Mouse (Mus musculus) midbrain, embryonic 12.5 days (tissue): ENCODE results near the gene Prkag2. TPM values are rescaled to one million over a fixed set of nuclear protein-coding genes. Genes with fewer than 3 reads are reported as not detected.

ENCODE experiments used
- ATAC-seq: fragments of 200-750 bp; cut with Nextera tagmentation; 2 replicates; pipeline ENCODE4 v1.8.0; 2017; ENCODE audit warnings: low read depth, moderate TSS enrichment, moderate library complexity; ENCODE audit not compliant: low FRiP score
- H3K27ac ChIP-seq: fragments of 300-500 bp; sonication (generic); replicated peaks from 2 replicates; pipeline ENCODE4 v1.5.1; 2016; ENCODE audit warnings: mild to moderate bottlenecking
- H3K27me3 ChIP-seq: fragments of 300-500 bp; sonication (generic); 2 replicates; pipeline ENCODE4 v1.6.1; 2016; ENCODE audit warnings: mild to moderate bottlenecking
- H3K36me3 ChIP-seq: fragments of 300-500 bp; sonication (generic); 2 replicates; pipeline ENCODE4 v1.6.1; 2016
- H3K4me1 ChIP-seq: fragments of 300-500 bp; sonication (generic); 2 replicates; pipeline ENCODE4 v1.6.1; 2016
- H3K4me2 ChIP-seq: fragments of 300-500 bp; sonication (generic); replicated peaks from 2 replicates; pipeline ENCODE4 v1.6.1; 2016; ENCODE audit warnings: mild to moderate bottlenecking, moderate library complexity
- H3K4me3 ChIP-seq: fragments of 300-500 bp; sonication (generic); 2 replicates; pipeline ENCODE4 v1.5.1; 2016; ENCODE audit warnings: mild to moderate bottlenecking
- H3K9ac ChIP-seq: fragments of 300-500 bp; sonication (generic); replicated peaks from 2 replicates; pipeline ENCODE4 v1.6.1; 2016; ENCODE audit warnings: mild to moderate bottlenecking, moderate library complexity
- H3K9me3 ChIP-seq: fragments of 300-500 bp; sonication (generic); 2 replicates; pipeline ENCODE4 v1.6.1; 2016; ENCODE audit warnings: mild to moderate bottlenecking
- WGBS: fragments of 180-500 bp; shearing (Covaris S2); methylation state at CpG from one replicate; pipeline ENCODE4 v1.1.7; 2016; 5-methylcytosine and 5-hydroxymethylcytosine counted together
- polyA plus RNA-seq: library from polyadenylated mRNA; unstranded; fragments of >200 nt; fragmentation: Nextera tagmentation; extraction: Ambion mirVana; gene quantifications from 2 replicates; pipeline ENCODE4 v1.2.1, GENCODE M21; 2016

Prkag2 gene
- polyA plus RNA-seq, 1 experiment from 2014 or later, result 56.2 TPM

DNA sequence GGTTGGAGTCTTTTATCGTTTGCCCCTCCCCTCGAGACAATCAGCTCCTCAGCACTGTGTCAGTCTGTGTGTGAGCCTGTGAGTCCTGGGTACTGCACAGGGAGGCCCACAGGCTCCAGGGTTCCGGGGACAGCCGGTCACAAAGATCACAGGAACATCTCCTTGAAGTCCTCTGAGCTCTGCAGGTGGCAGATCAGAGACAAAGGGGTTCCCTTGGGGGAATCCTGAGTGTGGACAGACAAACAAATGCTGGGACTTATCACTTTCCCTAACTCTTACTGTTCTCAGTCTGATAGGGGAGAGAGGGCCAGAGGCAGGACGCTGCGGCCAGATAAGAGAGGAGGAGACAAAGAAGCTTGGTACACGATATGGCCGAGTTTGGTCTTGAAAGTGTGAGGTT lies 172.7 kb downstream of the Prkag2 start:
- Histone ChIP-seq H3K4me2 (no peak overlapping the region), H3K9me3 (no peaks in the 10 kb centered on the region), H3K27ac (no peak overlapping the region), H3K27me3 (no peaks in the 10 kb centered on the region), H3K4me3 (no peak overlapping the region), H3K4me1 (peaks cover 5% of the 10 kb centered on the region), H3K9ac (no peak overlapping the region), H3K36me3 (no peaks in the 10 kb centered on the region)
- no peak for ATAC-seq
- 10% methylated on average over 8 of the region's 8 CpGs for WGBS

DNA sequence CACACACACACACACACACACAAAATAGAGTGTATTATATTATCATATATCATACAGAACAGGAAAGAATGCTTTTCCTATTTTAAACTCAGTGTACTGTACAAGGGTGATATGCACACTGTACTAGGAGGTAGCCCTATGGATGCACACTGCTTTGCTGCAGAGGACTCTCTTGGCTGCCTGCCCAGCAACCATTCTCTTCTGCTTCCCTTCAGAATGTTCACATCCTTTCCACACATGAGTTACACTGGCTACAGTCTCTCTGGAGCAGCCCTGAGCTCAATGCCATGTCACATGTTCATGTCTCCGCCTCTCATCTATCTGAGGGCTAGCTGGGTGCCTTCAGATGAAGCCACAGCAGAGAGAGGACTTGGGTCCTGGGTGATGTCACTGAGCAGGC lies 181.3 kb downstream of the Prkag2 start:
- 87% methylated on average over 1 of the region's 1 CpGs for WGBS
- no peaks in the 10 kb centered on the region for H3K9me3 ChIP-seq
- ATAC-seq, result no peak
- H3K27me3 ChIP-seq, result no peaks in the 10 kb centered on the region
- H3K27ac ChIP-seq, result no peak overlapping the region
- no peaks in the 10 kb centered on the region for H3K4me1 ChIP-seq
- H3K9ac ChIP-seq, result no peak overlapping the region
- no peak overlapping the region for H3K4me3 ChIP-seq
- no peaks in the 10 kb centered on the region for H3K36me3 ChIP-seq
- H3K4me2 ChIP-seq, result no peak overlapping the region

DNA sequence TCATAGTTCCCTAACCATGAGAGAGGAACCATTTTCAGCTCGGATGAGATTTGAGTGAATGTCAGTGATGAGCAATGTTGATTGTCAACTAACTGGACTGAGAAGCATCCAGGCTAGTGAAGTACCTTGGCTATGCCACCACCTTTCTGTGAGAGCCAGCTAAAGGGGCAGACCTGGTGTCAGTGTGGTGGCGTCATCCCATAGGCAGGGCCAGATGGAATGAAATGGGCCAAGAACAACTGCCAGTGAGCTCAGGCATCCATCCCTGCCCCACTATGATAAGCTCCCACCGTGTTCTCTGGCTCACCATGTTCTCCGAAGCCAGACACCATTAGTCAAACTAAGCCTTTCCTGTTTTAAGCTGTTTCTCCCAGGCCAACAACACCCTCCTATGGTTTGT lies 183.9 kb downstream of the Prkag2 start:
- H3K4me1 ChIP-seq, result no peaks in the 10 kb centered on the region
- H3K36me3 ChIP-seq, result no peaks in the 10 kb centered on the region
- no peak for ATAC-seq
- no peak overlapping the region for H3K4me3 ChIP-seq
- no peak overlapping the region for H3K27ac ChIP-seq
- no peaks in the 10 kb centered on the region for H3K9me3 ChIP-seq
- H3K9ac ChIP-seq, result no peak overlapping the region
- no peaks in the 10 kb centered on the region for H3K27me3 ChIP-seq
- 93% methylated on average over 4 of the region's 4 CpGs for WGBS
- H3K4me2 ChIP-seq, result no peak overlapping the region

DNA sequence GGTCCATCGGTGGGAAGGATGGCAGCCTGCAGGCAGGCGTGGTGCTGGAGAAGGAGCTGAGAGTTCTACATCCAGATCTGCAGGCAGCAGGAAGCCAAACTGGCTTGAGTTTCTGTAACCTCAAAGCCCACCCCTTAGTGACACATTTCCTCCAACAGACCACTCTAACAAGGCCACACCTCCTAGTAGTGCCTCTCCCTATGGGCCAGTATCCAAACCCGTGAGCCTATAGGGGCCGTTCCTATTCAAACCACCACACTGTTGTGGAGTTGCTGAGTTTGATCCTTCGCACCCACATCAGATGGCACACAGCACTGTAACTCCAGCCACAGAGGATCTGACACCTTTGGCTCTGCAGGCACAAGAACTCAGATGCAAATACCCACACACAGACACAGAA lies 185.3 kb downstream of the Prkag2 start:
- Histone ChIP-seq H3K4me3 (no peak overlapping the region), H3K9ac (no peak overlapping the region), H3K27ac (no peak overlapping the region), H3K36me3 (no peaks in the 10 kb centered on the region), H3K9me3 (no peaks in the 10 kb centered on the region), H3K27me3 (no peaks in the 10 kb centered on the region), H3K4me1 (no peaks in the 10 kb centered on the region), H3K4me2 (no peak overlapping the region)
- 85% methylated on average over 5 of the region's 5 CpGs for WGBS
- no peak for ATAC-seq

DNA sequence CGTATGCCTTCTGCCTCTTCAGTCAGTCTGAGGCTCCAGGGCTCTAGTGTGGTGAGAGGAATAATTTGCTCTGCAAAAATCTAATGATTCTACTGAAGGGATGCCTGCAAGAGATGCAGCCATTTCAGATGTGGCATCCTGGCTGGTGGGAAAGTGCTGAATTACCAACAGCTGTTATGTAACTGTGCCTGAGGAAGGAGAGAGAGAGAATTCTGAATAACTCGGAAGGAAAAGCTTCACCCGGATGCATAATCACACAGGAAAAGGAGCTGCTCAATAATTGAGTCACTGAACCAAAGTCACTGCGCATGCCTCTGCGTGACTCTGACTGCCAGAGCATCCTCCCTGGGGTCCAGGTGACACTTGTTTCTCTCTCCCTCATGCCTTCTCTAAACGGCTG lies 186.8 kb downstream of the Prkag2 start:
- Histone ChIP-seq H3K27ac (no peak overlapping the region), H3K9me3 (no peaks in the 10 kb centered on the region), H3K27me3 (no peaks in the 10 kb centered on the region), H3K4me3 (no peak overlapping the region), H3K4me2 (no peak overlapping the region), H3K4me1 (no peaks in the 10 kb centered on the region), H3K9ac (no peak overlapping the region), H3K36me3 (no peaks in the 10 kb centered on the region)
- 81% methylated on average over 6 of the region's 6 CpGs for WGBS
- no peak for ATAC-seq

DNA sequence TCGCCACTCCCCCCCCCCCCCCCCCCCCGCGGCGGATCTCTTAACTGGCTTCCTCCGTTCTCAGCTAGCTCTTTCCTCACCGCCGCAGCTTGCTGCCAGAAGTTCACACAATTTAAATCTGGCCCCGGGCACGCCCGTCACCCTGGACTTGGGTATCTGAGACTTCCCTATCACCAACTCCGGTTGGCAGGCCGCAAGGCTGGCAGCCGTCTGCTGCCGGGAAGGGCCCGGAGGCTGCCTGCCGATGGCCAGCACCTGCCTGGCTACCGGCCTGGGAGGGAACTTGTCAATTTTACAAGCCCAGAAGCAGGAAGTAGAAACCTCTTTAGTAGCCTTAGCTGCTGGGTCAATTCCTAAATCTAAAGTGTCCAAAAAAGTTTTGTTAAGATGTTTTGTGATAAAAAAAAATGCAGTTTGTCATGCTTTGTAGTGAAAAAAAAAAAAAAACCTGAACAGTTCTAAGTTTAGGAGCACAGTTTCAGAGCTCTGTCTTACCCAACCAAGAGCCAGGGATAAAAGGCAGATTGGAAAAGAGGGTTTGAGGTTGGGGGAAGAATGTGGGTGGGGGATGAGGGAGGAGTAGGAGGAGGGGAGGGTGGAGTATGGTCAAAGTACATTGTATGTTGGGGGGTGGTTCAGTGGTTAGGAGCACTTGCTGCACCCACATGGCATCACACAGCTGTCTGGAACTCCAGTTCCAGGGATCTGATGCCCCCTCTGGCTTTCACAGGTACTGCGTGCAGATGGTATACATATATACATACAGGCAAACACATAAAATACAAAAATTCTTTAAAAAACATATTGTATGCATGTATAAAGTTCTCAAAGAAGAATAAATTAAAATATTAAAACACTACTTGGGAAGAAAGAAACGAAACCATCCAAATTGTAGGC lies 191.4 kb downstream of the Prkag2 start:
- peak overlapping the region; percentile 96 for H3K27ac ChIP-seq
- WGBS, result 13% methylated on average over 14 of the region's 19 CpGs
- H3K27me3 ChIP-seq, result no peaks in the 10 kb centered on the region
- H3K4me2 ChIP-seq, result peak overlapping the region; percentile 62
- no peaks in the 10 kb centered on the region for H3K9me3 ChIP-seq
- peak; percentile 5 for ATAC-seq
- peaks cover 11% of the 10 kb centered on the region for H3K4me1 ChIP-seq
- peak overlapping the region; percentile 81 for H3K9ac ChIP-seq
- H3K36me3 ChIP-seq, result no peaks in the 10 kb centered on the region
- peak overlapping the region; percentile 89 for H3K4me3 ChIP-seq

DNA sequence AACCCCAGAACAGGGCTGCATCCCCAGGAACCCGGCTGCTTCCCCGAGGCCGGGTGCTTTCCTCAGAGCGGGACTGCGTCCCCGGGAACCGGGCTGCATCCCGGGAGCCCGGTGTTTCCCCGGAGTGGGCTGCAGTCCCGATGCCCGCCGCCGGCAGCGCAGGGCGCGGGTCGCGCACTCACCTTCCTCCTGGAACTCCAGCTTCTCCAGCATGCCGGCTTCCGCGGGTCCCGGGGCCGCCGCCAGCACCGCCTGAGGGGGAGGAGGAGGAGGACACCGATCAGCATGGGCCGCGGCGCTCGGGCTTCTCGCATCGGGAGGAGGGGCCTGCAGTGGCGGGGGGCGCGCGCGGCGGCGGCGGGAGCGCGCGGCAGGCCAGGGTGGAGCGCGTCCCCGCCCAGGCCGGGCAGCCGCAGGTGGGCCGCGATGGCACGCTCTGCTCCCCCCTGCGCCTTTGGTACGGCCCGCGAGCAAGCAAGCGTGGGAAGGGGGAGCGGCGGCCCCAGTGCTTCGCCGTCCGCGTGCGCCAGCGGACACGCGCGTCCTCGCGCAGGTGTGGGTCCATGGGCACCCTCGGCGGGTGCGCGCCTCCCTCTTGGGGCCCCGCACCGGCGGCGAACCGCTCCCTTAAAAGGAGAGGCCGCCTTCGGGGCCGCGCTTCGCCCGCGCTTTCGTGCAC lies 192.2 kb downstream of the Prkag2 start:
- ATAC-seq, result peak; percentile 95
- WGBS, result under 1% methylated on average over 60 of the region's 87 CpGs
- peaks cover 11% of the 10 kb centered on the region for H3K4me1 ChIP-seq
- peak overlapping the region; percentile 62 for H3K4me2 ChIP-seq
- peak overlapping the region; percentile 89 for H3K4me3 ChIP-seq
- H3K9me3 ChIP-seq, result no peaks in the 10 kb centered on the region
- H3K27me3 ChIP-seq, result no peaks in the 10 kb centered on the region
- peak overlapping the region; percentile 96 for H3K27ac ChIP-seq
- no peaks in the 10 kb centered on the region for H3K36me3 ChIP-seq
- peak overlapping the region; percentile 81 for H3K9ac ChIP-seq

DNA sequence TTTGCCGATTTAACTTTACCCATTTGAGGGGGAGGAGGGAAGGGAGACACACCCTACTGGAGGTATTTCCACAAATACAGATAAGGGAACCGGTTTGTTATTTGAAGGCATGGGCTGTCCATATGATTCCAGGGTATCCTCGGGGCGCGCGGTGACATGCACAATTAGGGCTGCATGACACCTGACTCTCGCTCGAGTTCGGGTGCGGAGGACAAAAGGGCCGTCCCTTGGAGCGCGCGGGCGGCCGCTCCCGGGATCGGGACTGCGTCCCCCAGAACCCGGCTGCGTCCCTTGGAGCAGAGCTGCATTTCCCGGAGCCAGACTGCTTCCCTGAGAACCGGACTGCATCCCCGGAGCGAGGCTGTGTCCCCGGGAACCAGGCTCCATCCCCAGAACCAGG lies 192.7 kb downstream of the Prkag2 start:
- Histone ChIP-seq H3K36me3 (no peaks in the 10 kb centered on the region), H3K9ac (peak overlapping the region; percentile 81), H3K9me3 (no peaks in the 10 kb centered on the region), H3K27ac (peak overlapping the region; percentile 96), H3K4me2 (peak overlapping the region; percentile 62), H3K4me1 (peaks cover 11% of the 10 kb centered on the region), H3K4me3 (peak overlapping the region; percentile 89), H3K27me3 (no peaks in the 10 kb centered on the region)
- no peak; the same call in 1 of the 2 replicates for ATAC-seq
- WGBS, result under 1% methylated on average over 26 of the region's 26 CpGs

DNA sequence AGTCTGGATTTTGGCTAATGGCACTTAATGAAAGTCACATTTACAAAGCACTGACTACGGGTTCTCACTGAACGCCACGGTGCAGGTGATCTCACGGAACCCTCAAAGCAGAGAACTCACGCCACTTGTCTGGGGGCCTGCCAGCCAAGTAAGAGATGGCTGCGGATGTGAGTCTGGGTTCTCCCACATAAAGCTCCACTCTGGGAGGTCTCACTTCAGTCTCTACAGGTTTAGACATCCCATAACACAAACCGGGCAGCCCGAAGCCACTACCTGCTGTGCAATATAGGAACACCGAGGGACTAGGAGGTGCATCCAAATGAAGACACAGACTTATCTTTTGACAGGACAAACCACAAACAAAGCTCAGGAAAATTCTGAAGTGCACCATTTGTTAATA lies 193.6 kb downstream of the Prkag2 start:
- WGBS, result 54% methylated on average over 9 of the region's 9 CpGs
- Histone ChIP-seq H3K27me3 (no peaks in the 10 kb centered on the region), H3K9me3 (no peaks in the 10 kb centered on the region), H3K9ac (peak overlapping the region; percentile 81; the same call in 1 of the 2 replicates), H3K4me2 (peak overlapping the region; percentile 62), H3K27ac (no peak overlapping the region), H3K36me3 (no peaks in the 10 kb centered on the region), H3K4me1 (peaks cover 11% of the 10 kb centered on the region), H3K4me3 (peak overlapping the region; percentile 89)
- no peak for ATAC-seq

DNA sequence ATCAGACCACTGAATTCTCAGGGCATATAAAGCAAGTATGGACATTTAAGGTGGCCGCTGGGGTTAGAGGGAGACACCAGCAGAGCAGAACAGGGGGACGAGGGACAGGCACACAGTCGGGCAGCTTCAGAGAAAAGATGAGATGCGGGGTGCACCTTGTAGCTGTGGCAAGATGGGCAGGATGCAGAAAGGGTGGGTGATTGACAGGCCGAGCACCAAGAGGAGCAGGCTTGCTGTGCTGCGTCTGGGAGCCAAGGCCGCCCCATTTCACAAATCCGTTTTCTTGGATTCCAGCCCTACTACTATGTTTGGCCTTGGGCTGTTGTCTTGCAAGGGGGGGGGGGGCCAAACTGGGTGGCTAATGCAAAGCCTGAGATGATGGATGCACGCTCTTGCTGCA lies 195.5 kb downstream of the Prkag2 start:
- ATAC-seq, result no peak
- no peaks in the 10 kb centered on the region for H3K9me3 ChIP-seq
- no peak overlapping the region for H3K4me3 ChIP-seq
- peaks cover 11% of the 10 kb centered on the region for H3K4me1 ChIP-seq
- H3K4me2 ChIP-seq, result no peak overlapping the region
- H3K27ac ChIP-seq, result no peak overlapping the region
- 85% methylated on average over 9 of the region's 9 CpGs for WGBS
- no peak overlapping the region for H3K9ac ChIP-seq
- H3K27me3 ChIP-seq, result no peaks in the 10 kb centered on the region
- H3K36me3 ChIP-seq, result peaks cover 14% of the 10 kb centered on the region

DNA sequence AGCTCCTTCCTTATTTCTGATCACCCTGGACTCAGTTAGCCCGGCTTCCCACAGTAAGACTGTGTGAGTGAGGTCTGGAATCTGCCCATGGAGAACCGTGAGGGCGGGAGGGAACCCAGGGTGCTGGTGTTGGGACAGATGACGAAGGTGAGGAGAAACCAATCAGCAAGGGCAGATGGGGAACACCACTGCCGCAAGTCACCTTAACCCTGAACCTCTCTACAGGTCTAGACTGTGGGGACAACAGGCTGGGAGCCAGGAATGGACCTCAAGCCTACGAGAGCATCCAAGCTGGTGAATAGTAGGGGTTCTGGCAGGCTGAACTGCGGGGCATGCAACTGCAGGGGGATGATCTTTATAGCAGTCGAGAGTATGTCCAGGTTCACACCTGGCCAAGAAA lies 196.0 kb downstream of the Prkag2 start:
- no peak overlapping the region for H3K27ac ChIP-seq
- no peak for ATAC-seq
- no peaks in the 10 kb centered on the region for H3K9me3 ChIP-seq
- peaks cover 11% of the 10 kb centered on the region for H3K4me1 ChIP-seq
- no peak overlapping the region for H3K4me3 ChIP-seq
- WGBS, result 90% methylated on average over 8 of the region's 8 CpGs
- H3K4me2 ChIP-seq, result no peak overlapping the region
- H3K36me3 ChIP-seq, result peaks cover 14% of the 10 kb centered on the region
- no peaks in the 10 kb centered on the region for H3K27me3 ChIP-seq
- no peak overlapping the region for H3K9ac ChIP-seq

DNA sequence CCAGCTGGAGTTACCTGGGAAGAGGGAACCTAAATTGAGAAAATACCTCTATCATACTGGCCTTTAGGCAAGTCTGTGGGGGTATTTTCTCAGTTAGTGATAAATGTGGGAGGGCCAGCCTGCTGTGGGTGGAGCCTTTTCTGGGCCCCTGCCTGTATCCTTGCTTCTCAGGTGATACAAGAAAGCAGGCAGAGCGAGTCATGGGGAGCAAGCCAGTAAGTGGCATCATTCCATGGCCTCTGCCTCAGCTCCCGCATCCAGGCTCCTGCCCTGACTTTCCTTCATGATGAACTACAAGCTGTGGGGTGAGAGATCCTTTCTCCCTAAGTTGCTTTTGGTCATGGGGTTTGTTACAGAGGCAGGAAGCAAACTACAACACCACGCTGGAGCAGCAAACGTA lies 196.4 kb downstream of the Prkag2 start:
- peaks cover 14% of the 10 kb centered on the region for H3K36me3 ChIP-seq
- H3K4me2 ChIP-seq, result no peak overlapping the region
- peaks cover 11% of the 10 kb centered on the region for H3K4me1 ChIP-seq
- H3K4me3 ChIP-seq, result no peak overlapping the region
- 97% methylated on average over 4 of the region's 4 CpGs for WGBS
- H3K27ac ChIP-seq, result no peak overlapping the region
- no peak for ATAC-seq
- no peaks in the 10 kb centered on the region for H3K9me3 ChIP-seq
- H3K27me3 ChIP-seq, result no peaks in the 10 kb centered on the region
- H3K9ac ChIP-seq, result no peak overlapping the region
